Mouse (Mus musculus) kidney, postnatal 25 days (tissue): ENCODE data around the gene Clptm1l.
A peak's percentile ranks its signal among the peaks of the same experiment; 100 is the strongest.

Source experiments
- DNase-seq, 2 experiments: peaks; one replicate each; pipeline ENCODE4 v3.0.0; 2021; ENCODE audit warnings: mixed read lengths in 2 of 2

Clptm1l gene

GRCm38 (mm10) chr13:73660163-73660695, 56.4 kb downstream of the Clptm1l start:
- DNase-seq, result peak in 1 of 2 experiments; percentile 58
